Mouse (Mus musculus) embryo, embryonic 11.5 days (tissue): ENCODE measurements around the gene Cd81.

ENCODE experiments used
- DNase-seq: peaks from one replicate; pipeline ENCODE4 v3.0.0-alpha.2; 2012; ENCODE audit warnings: low read depth, low spot score

The Cd81 gene

GRCm38 (mm10) chr7:143049331-143049730 is 3.2 kb upstream of the Cd81 start:
- no peak for DNase-seq

- no peak for DNase-seq
These were observed 2.4 kb upstream of the Cd81 start for GRCm38 (mm10) chr7:143049841-143050816.

- DNase-seq, result no peak
These were observed 1.2 kb upstream of the Cd81 start for GRCm38 (mm10) chr7:143051316-143051715.

DNA sequence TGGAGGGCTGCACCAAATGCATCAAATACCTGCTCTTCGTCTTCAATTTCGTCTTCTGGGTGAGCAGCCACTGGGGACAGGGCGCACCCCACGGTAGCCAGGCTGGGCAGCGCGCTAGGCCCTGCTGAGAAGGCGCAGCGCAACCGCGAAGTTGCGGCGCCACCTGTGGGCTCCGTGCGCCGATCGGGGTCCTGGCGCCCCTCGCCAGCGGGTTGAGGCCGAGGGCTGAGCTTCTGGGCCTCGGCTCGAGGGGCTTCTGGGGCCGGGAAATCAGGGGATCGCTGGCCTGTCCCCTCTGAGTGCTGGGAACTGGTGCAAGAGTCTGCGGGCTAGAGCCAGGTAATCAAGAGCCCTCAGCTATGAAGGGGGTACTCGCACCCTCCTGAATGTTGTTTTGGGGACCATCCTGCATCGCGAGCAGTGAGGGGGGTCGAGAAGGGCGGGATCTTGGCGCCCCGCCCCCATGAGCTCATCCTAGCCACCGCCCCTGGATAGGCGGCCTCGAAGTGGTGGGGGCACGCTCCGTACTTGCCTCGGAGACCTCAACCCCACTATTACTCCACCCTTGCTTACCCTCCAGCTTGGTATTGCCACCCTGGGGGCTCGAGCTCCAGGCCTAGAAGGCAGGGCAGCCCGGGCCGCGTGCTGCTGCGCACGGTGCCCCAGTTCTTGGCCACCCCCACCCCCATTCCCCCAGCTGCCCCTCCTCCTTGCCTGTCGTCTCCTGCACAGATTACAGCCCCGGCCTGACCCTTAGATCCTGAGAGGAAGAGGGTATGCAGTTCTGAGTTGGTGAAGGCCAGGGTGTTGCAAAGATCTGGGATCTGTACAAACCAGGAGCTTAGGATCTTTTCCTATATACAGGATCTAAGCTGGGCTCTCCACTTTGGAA is 715 bp downstream of the Cd81 start:
- no peak for DNase-seq

DNA sequence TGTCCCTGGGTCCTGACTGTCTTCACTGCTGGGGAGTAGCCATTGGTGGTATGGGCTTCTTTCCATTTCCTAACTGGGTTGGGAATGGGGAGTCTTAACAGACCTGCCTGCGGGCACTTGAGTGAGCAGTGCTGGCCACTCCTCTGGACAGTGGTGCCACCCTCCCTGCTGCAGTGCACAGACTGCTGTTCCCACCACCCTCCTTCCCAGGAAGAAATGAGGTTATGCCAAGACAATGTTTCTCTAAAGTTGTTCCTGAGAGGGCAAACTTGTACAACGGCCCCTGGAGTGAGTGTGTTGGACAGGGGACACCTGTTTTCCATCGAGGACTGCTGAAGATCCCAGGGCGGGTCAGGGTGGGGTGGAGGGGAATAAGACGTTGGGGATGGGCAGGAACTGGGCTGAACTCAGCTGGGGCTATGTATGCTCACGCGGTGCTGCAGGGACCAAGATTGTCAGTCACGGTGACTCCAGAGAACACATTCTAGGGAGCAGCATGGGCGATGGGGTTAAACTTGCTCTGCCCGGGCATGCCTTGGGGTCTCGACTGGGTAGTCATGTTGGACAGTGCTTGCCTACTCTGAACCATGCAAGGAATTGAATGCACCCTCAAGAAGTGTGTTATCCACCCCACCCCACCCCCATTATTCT is 1.5 kb downstream of the Cd81 start:
- no peak for DNase-seq

DNA sequence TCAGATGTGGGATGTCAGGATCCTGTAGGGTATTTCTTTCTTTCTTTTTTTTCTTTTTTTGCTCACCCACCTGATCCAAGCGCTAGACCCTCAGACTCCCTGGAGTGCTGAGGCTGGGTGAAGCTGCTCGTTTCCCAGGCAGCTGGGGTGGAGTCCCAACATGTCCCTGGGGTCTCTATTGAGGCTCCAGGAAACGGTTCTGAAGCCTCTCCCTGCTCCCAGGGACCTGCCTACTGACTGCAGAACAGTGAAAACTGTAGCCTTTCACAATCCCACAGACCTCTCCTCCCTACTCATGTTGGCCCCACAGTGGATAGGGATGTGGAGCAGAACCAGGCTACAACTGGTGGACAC is 2.0 kb downstream of the Cd81 start:
- DNase-seq, result no peak

DNA sequence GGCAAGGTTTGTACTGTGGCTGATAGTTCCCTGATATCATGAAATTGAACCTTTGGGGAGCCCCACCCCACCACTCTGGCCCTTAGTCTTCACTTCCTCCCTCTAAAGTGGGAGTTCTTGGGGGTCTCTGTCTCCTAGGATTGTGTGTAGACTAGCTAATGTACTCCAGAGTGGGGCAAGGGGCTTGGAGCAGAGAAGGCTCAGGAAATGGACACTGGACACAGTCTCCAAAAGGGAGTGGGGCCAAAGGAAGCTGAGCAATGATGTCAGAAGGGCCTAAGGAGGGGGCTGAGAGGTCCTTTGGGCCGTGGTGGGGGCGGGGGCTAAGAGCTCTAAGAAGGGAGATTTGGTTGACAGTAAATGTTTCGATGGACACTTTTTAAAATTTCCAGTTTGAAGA is 2.5 kb downstream of the Cd81 start:
- no peak for DNase-seq

GRCm38 (mm10) chr7:143055499-143056186 is 3.1 kb downstream of the Cd81 start:
- DNase-seq, result no peak

DNA sequence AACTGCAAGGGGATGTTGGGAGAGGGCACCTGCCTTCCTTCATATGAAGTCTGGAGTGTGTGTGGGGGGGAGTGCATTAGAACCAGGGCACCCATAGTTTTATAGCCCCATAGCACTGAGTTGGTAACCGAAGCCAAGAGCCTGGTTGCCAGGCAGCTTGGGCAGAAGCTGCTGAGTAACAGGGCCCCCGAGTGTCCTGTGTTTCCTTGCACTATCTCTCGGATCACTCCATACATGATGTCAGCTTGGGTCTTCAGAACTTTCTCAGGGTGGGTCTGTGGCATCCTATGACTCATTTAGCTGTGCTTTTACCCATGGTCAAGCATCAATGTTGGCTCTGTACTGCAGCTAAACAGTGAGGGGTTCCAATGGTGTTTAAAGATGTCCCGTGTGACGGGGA is 4.5 kb downstream of the Cd81 start:
- no peak for DNase-seq

DNA sequence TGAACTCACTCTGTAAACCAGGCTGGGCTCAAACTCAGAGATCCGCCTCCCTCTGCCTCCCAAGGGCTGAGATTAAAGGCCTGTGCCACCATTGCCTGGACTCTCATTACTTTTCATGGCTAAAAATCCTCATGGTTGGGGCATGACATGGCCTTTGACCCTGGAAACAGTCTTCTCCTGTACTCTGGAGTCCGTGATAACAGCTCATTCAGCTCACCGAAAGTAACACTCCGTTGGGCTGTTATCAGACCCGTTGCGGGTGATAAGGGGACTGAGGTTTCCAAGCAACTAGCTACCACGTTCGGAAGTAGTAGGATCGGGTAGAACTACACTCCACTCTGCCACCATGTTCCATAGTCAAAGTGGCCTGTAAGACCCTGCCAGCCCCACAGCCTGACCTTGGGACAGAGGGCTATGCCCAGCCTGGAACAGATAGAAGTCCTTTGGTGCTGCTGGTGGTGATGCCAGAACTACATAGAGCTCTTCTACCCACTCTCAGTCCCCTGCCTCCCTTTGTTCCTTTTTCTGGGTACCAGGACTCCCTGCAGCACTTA is 5.2 kb downstream of the Cd81 start:
- DNase-seq, result no peak

DNA sequence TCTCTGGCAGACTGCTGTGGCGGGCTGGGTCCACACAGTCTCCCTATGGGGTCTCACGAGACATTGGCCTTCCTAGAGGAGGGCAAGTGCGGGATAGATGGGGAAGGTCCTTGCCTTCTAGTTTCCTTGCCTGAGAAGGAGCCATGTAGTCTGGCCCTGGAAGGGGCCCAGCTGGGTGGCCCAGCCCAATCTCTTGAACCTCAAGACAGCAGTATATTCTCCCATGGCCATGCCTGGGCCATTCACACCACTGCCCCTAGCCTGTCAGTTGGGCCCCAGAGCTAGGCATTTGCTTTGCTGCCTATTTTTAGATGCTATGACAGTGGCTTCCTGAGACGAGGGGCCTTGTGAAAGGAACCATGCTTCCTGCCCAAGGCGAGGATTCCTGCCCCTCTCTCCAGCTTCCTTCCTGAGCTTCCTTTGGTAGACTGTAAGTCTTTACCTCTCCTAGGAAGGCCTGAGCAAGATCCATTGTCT is 5.7 kb downstream of the Cd81 start:
- no peak for DNase-seq

GRCm38 (mm10) chr7:143059202-143059870 is 6.8 kb downstream of the Cd81 start:
- no peak for DNase-seq

GRCm38 (mm10) chr7:143062704-143063103 is 10.2 kb downstream of the Cd81 start:
- DNase-seq, result no peak

DNA sequence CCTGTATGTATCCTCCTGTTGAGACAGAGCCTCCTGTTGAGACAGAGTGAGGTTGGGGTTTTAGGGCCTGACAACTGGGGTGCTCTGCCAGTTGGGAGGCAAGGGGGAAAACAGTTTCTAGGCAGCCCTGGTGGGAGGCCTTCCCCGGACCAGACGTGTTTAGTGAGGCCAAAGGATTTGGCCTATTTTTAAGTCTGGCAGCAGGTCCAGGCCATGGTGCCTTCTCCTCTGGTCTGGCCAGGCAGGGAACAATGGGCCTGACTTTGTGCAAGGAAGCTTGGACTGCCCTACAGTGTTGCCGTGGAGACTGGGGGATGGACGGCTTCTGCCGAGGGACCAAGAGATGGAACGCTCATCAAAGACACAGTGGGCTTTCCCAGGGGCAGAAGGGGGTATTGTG is 11.7 kb downstream of the Cd81 start:
- no peak for DNase-seq

DNA sequence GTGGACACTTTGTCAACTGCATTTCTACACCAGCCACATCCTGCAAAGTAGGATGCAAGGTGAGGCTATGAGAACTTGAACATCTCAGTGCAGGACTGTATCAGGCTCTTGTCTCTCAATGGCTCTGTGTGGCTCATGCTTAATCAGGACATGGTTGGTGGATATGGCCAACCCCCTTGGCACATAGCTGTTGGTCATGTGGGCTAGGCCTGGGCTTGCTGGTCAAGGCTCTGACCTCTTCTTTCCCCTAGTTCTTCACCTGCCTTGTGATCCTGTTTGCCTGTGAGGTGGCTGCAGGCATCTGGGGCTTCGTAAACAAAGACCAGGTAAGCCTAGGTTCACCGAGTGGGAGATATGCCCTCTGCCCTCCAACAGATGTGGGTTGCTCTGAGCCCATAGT is 13.2 kb downstream of the Cd81 start:
- DNase-seq, result no peak

GRCm38 (mm10) chr7:143067469-143067868 is 14.9 kb downstream of the Cd81 start:
- no peak for DNase-seq

GRCm38 (mm10) chr7:143067897-143068296 is 15.4 kb downstream of the Cd81 start:
- no peak for DNase-seq

GRCm38 (mm10) chr7:143068316-143068881 is 15.9 kb downstream of the Cd81 start:
- DNase-seq, result no peak

DNA sequence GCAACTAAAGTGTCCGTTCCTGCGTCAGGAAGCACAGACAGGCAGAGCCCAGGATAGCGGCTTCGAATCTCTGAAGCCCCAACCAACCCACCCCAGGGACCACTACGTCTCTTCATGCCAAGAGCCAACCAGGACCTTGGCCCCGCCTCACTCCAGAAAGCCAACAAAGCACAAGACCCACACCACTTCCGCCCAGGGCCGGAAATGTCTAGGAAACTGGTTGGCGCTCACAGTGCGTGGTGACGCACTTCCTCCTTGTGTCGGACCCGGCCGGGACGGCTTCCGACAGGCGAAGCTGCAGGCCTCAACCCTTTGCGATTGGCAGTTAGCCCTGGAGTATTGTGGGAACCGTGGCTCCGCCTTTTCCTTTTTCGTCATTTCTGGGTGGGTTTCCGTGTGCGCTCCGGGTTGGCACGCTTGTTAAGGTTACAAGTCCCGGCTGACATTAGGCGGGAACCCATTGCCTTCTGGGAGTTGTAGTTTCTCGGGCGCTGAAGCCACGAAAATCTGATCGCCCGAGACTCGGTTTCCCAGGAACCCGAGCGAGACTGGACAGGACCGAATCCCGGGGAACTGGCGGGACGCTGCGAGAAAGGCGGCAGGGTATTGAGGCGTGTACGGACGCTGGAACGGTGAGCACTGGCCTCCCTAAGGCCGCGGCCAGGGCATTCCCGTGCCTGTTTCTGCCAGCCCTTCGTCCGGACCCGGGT is 16.5 kb downstream of the Cd81 start, which contains the start of gene Tssc4:
Gene Tssc4 (plus strand): TSS at position 368 of the 710 bp plus-strand sequence.
- peak; percentile 99 for DNase-seq
